Mouse (Mus musculus) liver, embryonic 16.5 days (tissue): Measurements from ENCODE around the gene Sema3e. TPM values are rescaled to one million over a fixed set of nuclear protein-coding genes. Genes with fewer than 3 reads are reported as not detected.

Experiments
- ATAC-seq: fragments of 200-750 bp; cut with Nextera tagmentation; 2 replicates; pipeline ENCODE4 v1.8.0; 2017; ENCODE audit warnings: low read depth, mild to moderate bottlenecking, moderate number of reproducible peaks, moderate library complexity
- H3K27ac ChIP-seq: fragments of 300-500 bp; sonication (generic); 2 replicates; pipeline ENCODE4 v1.5.1; 2014; ENCODE audit warnings: mild to moderate bottlenecking, low read length
- H3K27me3 ChIP-seq: fragments of 300-500 bp; sonication (generic); 2 replicates; pipeline ENCODE4 v1.6.1; 2014; ENCODE audit warnings: low read depth, low read length, mixed read lengths; ENCODE audit not compliant: control insufficient read depth, insufficient read depth
- H3K36me3 ChIP-seq: fragments of 300-500 bp; sonication (generic); 2 replicates; pipeline ENCODE4 v1.6.1; 2014; ENCODE audit warnings: mild to moderate bottlenecking; ENCODE audit not compliant: control insufficient read depth, insufficient read depth
- H3K4me1 ChIP-seq: fragments of 300-500 bp; sonication (generic); 2 replicates; pipeline ENCODE4 v1.6.1; 2014; ENCODE audit warnings: low read depth, low read length, mixed read lengths; ENCODE audit not compliant: control insufficient read depth
- H3K4me2 ChIP-seq: fragments of 300-500 bp; sonication (generic); 2 replicates; pipeline ENCODE4 v1.6.1; 2014; ENCODE audit warnings: low read depth, low read length, mixed read lengths
- H3K4me3 ChIP-seq: fragments of 300-500 bp; sonication (generic); 2 replicates; pipeline ENCODE4 v1.5.1; 2014; ENCODE audit warnings: low read depth, mild to moderate bottlenecking, low read length
- H3K9ac ChIP-seq: fragments of 300-500 bp; sonication (generic); 2 replicates; pipeline ENCODE4 v1.6.1; 2014; ENCODE audit warnings: low read depth, low read length
- H3K9me3 ChIP-seq: fragments of 300-500 bp; sonication (generic); replicated peaks from 2 replicates; pipeline ENCODE4 v1.6.1; 2016; ENCODE audit warnings: low read length; ENCODE audit not compliant: control insufficient read depth
- WGBS: fragments of 180-500 bp; shearing (Covaris S2); extraction: QIAGEN DNeasy Blood & Tissue Kit; methylation state at CpG from one replicate; pipeline ENCODE4 v1.1.7; 2014; ENCODE audit not compliant: insufficient replicate concordance; 5-methylcytosine and 5-hydroxymethylcytosine counted together
- polyA plus RNA-seq: library from polyadenylated mRNA; unstranded; fragments of >200 nt; fragmentation: Nextera tagmentation; extraction: Ambion mirVana; gene quantifications from 2 replicates; pipeline ENCODE4 v1.2.1, GENCODE M21; 2015

Sema3e gene
- polyA plus RNA-seq, 1 experiment from 2014 or later, result 0.08 TPM

DNA sequence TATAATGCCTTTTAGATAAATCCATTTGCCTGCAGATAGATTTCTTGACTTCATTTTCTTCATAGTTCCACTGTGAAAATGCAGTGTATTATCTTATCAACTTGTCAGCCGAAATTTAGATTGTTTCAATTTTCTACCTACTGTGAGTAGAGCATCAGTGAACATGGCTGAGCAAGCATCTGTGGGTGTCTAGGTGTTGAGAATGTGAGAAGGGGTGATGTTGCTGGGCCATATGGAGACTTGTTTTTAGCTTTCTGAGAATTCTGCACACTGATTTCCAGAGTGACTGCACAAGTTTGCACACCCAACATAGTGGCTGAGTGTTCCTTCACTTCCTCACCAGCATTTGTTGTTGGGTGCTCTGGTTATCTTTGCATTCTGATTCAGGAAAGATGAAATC, 71.1 kb downstream of the Sema3e start:
- H3K4me3 ChIP-seq, result no peak overlapping the region
- H3K4me1 ChIP-seq, result no peaks in the 10 kb centered on the region
- no peak for ATAC-seq
- no peaks in the 10 kb centered on the region for H3K9me3 ChIP-seq
- WGBS, result 53% methylated on average over 1 of the region's 1 CpGs
- H3K4me2 ChIP-seq, result no peak overlapping the region
- no peaks in the 10 kb centered on the region for H3K27me3 ChIP-seq
- H3K9ac ChIP-seq, result no peak overlapping the region
- no peaks in the 10 kb centered on the region for H3K36me3 ChIP-seq
- H3K27ac ChIP-seq, result no peak overlapping the region

GRCm38 (mm10) chr5:14098677-14099076, 73.6 kb downstream of the Sema3e start:
- 75% methylated on average over 3 of the region's 3 CpGs for WGBS
- no peak overlapping the region for H3K4me3 ChIP-seq

GRCm38 (mm10) chr5:14107365-14107764, 82.3 kb downstream of the Sema3e start:
- no peak overlapping the region for H3K4me3 ChIP-seq
- no peak for ATAC-seq
- no peak overlapping the region for H3K9ac ChIP-seq
- H3K27ac ChIP-seq, result no peak overlapping the region
- no peaks in the 10 kb centered on the region for H3K36me3 ChIP-seq
- no peaks in the 10 kb centered on the region for H3K27me3 ChIP-seq
- H3K9me3 ChIP-seq, result no peaks in the 10 kb centered on the region
- H3K4me2 ChIP-seq, result no peak overlapping the region
- WGBS, result 62% methylated on average over 4 of the region's 4 CpGs
- no peaks in the 10 kb centered on the region for H3K4me1 ChIP-seq

More at GRCm38 (mm10) chr5:14098677-14099076, 73.6 kb downstream of the Sema3e start:
- Histone ChIP-seq H3K36me3 (no peaks in the 10 kb centered on the region), H3K4me2 (no peak overlapping the region), H3K9ac (no peak overlapping the region), H3K27me3 (no peaks in the 10 kb centered on the region), H3K9me3 (no peaks in the 10 kb centered on the region), H3K4me1 (no peaks in the 10 kb centered on the region), H3K27ac (no peak overlapping the region)
- ATAC-seq, result no peak

DNA sequence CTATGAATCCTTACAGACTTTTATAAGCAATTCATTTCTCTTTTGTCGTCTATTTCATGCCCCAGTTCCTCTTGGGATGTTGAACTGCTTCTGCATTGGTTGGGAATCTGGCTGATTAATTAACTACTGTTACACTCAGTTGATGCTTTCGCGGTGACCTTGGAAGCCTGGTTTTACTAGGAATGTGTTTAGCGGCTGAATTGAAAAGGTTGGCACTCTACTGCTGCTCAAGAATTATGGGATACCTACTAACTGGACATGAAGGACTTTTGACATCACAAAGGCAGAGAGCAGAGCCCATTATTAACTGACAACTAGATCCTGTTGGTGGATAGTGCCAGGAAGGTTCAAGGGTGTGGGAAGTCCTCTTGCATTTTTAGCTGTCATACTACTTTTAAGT, 83.9 kb downstream of the Sema3e start:
- Histone ChIP-seq H3K9me3 (no peaks in the 10 kb centered on the region), H3K9ac (no peak overlapping the region), H3K4me3 (no peak overlapping the region), H3K27ac (no peak overlapping the region), H3K4me2 (no peak overlapping the region), H3K27me3 (no peaks in the 10 kb centered on the region), H3K4me1 (no peaks in the 10 kb centered on the region), H3K36me3 (no peaks in the 10 kb centered on the region)
- ATAC-seq, result no peak
- 71% methylated on average over 4 of the region's 4 CpGs for WGBS

DNA sequence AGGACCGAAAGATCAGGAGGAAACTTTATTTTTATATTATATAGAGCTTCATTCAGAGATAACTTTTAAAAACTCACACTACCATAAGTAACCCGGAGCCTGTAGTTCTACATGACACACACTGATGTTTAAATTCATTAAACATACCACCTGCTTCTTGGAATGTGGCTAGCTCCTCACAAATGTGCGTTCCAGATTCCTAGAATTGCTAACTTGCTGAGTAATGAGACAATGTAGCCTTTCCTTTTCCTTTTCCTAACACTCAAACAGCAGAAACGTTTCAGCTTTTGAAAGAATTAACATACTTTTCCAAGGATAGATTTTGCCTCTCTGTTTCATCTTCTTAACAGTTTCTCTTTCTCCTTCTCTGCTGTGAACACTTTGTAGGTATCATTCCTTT, 86.3 kb downstream of the Sema3e start:
- Histone ChIP-seq H3K4me3 (no peak overlapping the region), H3K4me2 (no peak overlapping the region), H3K9me3 (no peaks in the 10 kb centered on the region), H3K9ac (no peak overlapping the region), H3K27me3 (no peaks in the 10 kb centered on the region), H3K27ac (no peak overlapping the region), H3K4me1 (no peaks in the 10 kb centered on the region), H3K36me3 (no peaks in the 10 kb centered on the region)
- no peak for ATAC-seq
- 46% methylated on average over 4 of the region's 4 CpGs for WGBS

- ATAC-seq, result no peak
- H3K27ac ChIP-seq, result no peak overlapping the region
- no peaks in the 10 kb centered on the region for H3K27me3 ChIP-seq
- no peak overlapping the region for H3K4me2 ChIP-seq
- no peaks in the 10 kb centered on the region for H3K9me3 ChIP-seq
- H3K4me1 ChIP-seq, result no peaks in the 10 kb centered on the region
- 52% methylated on average over 5 of the region's 5 CpGs for WGBS
- no peak overlapping the region for H3K4me3 ChIP-seq
- H3K36me3 ChIP-seq, result no peaks in the 10 kb centered on the region
- H3K9ac ChIP-seq, result no peak overlapping the region
These were observed 96.8 kb downstream of the Sema3e start for GRCm38 (mm10) chr5:14121902-14122301.

- Histone ChIP-seq H3K4me3 (no peak overlapping the region), H3K9me3 (no peaks in the 10 kb centered on the region), H3K4me2 (no peak overlapping the region), H3K4me1 (no peaks in the 10 kb centered on the region), H3K9ac (no peak overlapping the region), H3K27ac (no peak overlapping the region), H3K36me3 (no peaks in the 10 kb centered on the region), H3K27me3 (no peaks in the 10 kb centered on the region)
- WGBS, result 38% methylated on average over 1 of the region's 1 CpGs
- ATAC-seq, result no peak
These were observed 101.5 kb downstream of the Sema3e start for GRCm38 (mm10) chr5:14126591-14126990.

DNA sequence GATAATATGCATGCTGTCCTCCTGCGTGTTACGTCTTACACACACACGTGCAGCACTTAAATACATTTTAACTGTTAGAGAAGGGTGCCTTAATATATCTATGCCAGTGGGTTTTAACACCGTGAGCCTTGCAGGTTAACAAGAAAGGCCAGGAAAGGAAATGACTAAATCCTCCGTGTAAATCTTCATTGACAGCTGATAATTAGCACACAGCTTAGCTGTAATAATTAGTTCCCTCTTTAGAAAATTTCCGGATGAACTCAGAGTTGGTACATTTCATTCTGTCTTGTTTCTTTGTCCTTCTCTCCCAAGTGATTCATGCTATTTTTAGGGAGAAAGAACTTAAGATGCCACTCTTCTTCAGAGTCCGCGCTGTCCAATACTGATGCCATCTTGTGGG, 110.9 kb downstream of the Sema3e start:
- H3K4me3 ChIP-seq, result no peak overlapping the region
- WGBS, result 57% methylated on average over 8 of the region's 8 CpGs
- H3K36me3 ChIP-seq, result no peaks in the 10 kb centered on the region
- no peak overlapping the region for H3K27ac ChIP-seq
- no peak overlapping the region for H3K4me2 ChIP-seq
- H3K9ac ChIP-seq, result no peak overlapping the region
- no peaks in the 10 kb centered on the region for H3K9me3 ChIP-seq
- no peaks in the 10 kb centered on the region for H3K4me1 ChIP-seq
- no peak for ATAC-seq
- no peaks in the 10 kb centered on the region for H3K27me3 ChIP-seq

GRCm38 (mm10) chr5:14138725-14139124, 113.6 kb downstream of the Sema3e start:
- WGBS, result 75% methylated on average over 1 of the region's 1 CpGs
- Histone ChIP-seq H3K27me3 (no peaks in the 10 kb centered on the region), H3K9me3 (no peaks in the 10 kb centered on the region), H3K27ac (no peak overlapping the region), H3K4me1 (no peaks in the 10 kb centered on the region), H3K4me2 (no peak overlapping the region), H3K4me3 (no peak overlapping the region), H3K36me3 (no peaks in the 10 kb centered on the region), H3K9ac (no peak overlapping the region)
- ATAC-seq, result no peak

DNA sequence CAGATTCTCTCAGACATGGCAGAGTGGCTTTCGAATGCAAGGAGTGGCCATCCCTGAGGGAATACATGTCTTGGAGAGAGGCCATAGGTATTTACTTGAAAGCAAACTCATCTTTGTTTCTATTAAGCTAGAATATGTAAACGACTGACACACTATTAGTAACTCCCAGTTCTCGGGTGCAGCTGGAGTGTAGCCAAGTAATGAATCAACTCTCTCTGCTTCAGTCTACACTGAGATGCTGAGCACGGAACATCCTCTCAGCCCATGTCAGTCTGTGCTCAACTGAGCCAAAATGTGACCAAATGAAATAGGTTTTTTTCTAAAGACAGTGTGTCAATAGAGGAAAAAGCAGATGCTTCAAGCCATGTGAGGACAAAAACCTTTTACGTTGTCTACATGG, 137.5 kb downstream of the Sema3e start:
- ATAC-seq, result no peak
- WGBS, result 59% methylated on average over 5 of the region's 5 CpGs

More for the DNA sequence above, 137.5 kb downstream of the Sema3e start:
- Histone ChIP-seq H3K4me2 (no peak overlapping the region), H3K9ac (no peak overlapping the region), H3K27me3 (no peaks in the 10 kb centered on the region), H3K4me3 (no peak overlapping the region), H3K27ac (no peak overlapping the region), H3K36me3 (no peaks in the 10 kb centered on the region), H3K4me1 (no peaks in the 10 kb centered on the region), H3K9me3 (no peaks in the 10 kb centered on the region)
